Mouse (Mus musculus): Measurements from ENCODE around the gene Cdh22.

Gene Cdh22

DNA sequence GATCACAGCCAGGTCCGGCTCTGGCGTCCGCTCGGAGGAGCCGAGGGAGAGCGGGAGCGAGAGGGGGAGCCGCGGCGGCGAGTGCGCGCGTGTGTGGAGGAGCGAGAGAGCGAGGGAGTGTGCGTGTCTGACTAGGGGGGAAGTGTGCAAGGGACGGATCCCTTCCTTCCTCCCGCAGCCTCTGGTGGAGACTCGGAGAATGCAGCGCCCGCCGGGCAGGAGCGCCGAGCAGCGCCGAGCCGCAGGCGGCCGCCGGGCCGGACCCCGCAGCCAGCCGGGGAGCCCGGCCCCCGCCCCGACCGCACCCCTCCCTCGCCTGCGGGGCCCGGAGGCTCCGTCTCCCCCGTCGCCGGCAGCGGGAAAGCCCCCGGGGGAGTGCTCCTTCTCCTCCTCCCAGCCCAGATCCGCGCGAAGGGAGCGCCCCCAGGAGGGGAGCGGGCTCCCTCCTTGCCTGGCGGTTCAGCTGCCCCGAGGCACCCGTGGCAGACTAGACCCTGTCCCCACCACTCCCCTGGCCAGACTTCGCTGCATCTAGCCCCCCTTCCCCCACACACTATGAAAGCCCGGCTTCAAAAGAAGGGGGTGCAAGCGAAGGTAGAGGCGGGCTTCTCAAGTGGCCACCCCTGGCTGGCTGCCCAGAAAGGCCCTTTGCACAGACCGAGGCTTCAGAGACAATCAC, at the start of gene Cdh22:
TSS of gene Cdh22 (minus strand) at position 241 of the 679 bp plus-strand sequence.
- no peak for DNase-seq (ENCODE audit: low read depth)

DNA sequence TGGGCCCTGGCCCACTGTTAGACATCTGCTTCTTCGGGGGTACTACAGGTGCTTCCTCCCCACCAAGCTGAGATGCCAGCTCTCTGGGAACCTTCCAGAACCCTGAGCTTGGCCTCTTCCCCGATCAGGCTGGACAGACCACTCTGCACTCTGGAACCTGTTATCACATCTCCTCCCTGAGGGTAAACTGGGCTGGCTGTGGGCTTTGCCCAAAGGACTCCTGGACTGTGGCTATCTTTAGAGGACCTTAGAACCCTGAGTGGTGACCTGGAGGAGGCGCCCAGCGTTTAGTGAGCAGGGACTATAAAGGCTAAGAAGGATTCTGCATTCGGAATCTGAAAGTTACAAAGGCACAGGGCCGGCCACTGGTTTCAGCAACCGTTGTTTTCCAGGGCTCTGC, 49.7 kb upstream of the Cdh22 start:
- no peak for DNase-seq (ENCODE audit: low read depth)

DNA sequence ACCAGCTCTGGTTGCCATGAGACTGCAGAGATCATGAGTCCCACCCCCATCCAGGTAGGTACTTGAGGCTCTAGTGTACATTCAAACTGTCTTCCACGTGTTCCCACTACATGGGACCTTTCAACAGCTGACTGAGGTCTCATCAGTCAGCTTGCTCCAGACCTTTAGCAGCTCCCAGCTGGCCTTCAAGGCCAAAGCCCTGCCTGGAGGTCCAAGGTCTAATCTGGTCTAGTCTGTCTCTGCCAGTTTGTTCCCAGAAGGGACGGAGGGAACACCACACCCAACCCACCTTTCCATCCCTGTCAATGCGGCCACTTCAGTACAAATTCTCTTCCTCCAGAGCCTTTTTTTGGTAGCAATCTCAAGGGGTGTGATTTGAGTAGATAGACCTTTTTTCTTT, 49.0 kb upstream of the Cdh22 start:
- no peak for DNase-seq (ENCODE audit: low read depth)

DNA sequence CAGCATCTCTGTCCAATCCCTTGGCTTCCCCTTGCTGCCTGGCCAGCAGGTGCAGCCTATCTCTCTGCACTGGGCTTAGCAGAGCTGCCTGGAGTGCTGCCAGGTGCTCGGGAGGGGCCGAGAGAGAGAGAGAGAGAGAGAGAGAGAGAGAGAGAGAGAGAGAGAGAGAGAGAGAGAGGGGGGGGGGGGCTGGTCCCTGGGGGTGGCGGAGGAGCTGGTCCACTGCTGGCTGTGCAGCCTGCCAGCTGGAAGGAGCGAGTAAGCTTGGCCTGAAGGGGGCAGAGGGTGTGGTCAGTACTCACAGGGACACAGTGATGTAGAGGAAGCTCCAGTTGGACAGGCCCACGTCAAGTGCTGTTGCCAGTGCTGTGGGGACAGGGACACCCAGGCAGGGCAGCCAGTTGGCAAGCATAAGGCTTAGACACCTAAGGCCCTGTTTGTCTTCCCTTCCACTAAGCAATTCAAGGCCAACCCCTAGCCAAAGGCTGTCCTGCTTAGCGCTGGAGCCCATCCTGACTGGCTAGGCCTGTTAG, 47.2 kb upstream of the Cdh22 start:
- DNase-seq (ENCODE audit: low read depth): no peak

DNA sequence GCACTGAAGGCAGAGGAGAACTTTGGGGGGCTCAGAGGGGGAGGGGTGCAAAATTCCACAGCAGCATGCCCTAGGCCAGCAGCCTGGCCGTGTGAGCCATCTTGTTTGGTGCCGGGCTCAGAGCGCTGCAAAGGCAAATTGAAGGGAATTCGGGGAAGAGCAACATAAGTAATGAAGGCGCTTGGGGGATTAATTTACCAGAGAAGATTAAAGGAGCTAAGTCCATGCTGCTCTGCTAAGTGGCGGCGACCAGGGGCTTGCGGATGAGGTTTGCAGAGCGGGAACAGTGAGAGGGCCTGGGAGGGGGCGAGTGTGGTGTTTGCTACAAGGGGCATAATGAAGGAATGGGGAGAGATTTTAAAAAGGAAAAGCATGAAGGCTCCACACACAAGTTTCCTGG, 44.7 kb upstream of the Cdh22 start:
- DNase-seq (ENCODE audit: low read depth): no peak

DNA sequence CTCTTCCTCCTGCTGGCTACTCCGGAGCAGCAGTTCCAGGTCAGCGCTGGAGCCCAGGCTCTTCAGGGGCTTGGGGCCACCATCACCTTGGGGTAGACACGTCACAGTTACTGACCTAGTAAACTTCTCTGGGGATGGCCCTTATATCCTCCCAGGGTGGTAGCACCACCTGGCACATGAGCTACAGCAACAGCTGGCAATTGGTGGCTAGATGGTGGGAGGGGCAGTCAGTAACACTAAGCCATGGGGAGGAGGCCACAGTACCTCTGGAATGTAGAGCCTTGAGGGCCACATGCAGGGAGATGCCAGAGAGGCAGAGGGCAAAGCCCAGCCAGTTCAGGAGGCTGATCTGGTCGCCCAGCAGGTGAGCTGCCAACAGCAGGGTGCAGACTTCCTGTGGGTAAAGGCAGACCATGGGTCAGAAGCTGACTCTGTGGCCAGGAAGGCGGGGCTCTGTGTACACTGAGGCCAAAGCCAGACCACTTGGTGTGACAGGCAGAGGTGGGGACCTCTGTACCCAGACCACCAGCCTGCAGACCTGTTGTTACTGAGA, 42.6 kb upstream of the Cdh22 start:
- no peak for DNase-seq (ENCODE audit: low read depth)

DNA sequence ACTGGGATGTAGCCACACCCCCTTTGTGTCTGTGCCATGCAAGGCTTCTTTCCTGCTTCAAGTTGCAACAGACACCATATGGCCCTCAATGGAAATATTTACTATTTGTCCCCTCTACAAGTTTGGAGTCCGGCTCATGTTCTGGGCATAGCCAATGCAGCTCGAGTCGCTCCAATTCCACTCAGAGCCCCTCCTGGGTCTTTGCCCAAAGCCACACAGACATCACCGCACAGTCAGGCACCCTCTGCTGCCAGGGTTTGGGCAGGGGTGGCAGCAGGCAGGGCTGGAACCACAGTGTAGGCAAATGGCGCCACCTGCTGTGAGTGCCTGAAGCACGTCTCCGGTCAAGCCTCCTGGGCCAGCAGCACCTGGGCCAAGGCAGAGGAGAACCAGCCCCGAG, 41.2 kb upstream of the Cdh22 start:
- DNase-seq (ENCODE audit: low read depth): peak; percentile 51

DNA sequence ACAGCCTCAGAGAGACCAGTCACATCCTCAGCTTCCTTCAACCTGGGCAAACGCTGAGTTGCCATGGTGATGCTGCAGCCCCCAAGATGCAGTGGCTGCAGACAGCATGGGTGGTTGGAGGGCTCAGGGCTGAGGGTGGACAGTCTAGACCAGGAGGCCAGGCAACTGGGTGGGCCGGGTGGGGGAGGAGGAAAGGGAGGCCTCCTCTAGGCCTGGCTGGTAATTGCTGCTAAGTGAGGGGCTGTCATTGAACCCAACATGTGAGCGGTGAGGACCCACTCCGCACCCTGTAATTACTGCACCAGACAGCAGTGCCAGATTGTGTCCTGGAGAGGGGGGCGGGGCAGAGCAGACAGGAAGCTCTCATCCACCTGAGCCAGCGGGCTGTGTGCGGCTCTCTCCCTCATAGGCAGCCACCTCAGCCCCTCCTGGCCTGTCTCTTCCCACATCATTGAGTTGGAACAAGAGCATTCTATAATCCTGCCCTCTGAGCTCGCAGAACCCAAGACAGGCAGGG, 40.5 kb upstream of the Cdh22 start:
- DNase-seq (ENCODE audit: low read depth): no peak

DNA sequence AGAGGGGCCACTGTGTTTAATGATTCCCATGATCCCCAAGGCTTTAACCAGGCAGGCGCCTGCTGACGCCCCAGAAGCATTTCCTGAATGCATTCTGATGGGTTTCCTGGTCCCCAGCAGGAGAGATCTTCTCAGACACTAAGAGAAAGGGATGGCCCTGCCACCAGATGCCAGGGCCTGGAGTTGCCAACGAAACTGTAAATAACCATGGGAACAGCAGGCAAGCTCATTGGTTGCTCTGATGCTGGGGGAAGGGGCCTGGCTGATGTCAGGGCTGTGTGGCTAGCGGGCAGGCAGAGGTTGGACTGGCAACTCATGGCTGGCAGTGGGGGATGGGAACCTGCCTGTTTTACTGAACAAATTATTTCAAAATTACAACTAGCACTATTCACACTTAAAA, 38.9 kb upstream of the Cdh22 start:
- DNase-seq (ENCODE audit: low read depth): no peak

DNA sequence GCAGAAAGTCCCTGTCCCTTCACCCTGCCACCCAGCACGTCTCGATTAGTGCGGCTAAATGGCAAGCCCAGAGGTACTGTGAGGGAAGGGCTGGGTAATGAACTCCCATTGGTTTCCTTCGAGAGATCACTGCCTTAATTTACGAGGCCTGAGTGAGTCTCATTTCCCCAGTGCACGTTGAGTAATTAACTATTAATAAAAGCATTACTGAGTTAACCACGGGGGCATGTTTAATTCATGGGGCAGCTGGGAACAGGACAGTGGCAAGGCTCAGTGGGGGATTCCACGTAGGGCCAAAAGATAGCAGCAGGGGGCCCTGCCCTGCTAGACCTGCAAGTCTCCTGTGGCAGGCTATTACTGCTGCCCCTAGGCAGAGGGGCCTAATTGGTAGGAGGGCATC, 36.7 kb upstream of the Cdh22 start:
- DNase-seq (ENCODE audit: low read depth): no peak

DNA sequence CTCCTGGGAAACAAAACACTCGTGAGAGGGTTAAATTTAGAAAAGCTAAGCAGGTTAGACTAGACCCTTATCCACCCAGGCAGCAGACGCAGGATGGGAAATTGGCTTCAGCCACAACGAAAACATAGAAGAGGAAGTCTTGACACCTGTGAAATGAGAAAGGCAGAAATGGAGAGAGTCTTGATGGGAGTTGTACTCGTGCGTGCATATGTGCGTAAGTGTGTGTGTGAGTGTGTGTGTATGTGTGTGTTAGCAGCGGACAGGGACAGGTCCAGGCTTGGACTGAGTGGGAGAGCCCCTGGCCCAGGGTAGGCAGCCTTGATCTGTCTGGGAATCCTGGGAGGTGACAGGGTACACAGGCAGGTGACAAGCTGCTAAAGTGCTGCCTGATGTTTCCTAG, 36.2 kb upstream of the Cdh22 start:
- no peak for DNase-seq (ENCODE audit: low read depth)

DNA sequence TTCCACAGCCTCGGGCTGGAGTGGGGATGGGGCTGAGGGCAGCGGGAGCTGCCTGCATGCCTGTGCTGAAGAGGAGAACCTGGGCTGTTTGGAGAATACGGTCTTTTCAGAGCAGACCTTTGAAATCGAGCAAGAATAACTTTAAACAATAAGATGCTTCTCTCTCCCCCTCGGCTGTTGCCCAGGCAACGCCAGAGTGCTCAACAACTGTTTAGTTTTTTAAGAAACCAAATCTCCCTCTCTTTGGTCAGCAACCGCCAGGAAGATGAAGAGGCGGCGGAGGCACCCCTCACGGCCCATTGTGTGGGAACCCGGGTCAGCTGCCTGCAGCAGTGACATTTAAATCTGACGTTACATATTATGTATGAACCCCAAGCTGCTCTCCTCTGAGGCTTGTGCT, 32.1 kb upstream of the Cdh22 start:
- DNase-seq (ENCODE audit: low read depth): no peak

DNA sequence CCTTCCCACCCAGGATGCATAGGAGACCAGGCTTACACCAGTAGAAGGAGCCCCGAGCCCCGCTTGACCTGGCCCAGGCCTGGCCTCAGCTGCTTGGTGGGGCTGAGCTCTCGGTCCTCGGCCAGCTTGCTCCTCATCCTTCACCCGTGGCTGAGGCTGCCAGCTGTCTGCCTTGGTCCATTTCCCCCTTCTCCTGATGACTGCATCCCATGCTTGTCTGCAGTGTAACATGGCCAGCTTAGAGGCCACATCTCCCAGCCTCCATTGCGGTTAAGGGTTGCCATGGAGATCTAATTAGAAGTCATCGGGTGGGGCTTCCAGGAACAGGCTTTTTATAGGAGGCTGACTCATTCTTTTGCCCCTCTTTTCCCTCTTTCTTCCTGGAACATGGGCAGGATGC, 29.2 kb upstream of the Cdh22 start:
- no peak for DNase-seq (ENCODE audit: low read depth)

DNA sequence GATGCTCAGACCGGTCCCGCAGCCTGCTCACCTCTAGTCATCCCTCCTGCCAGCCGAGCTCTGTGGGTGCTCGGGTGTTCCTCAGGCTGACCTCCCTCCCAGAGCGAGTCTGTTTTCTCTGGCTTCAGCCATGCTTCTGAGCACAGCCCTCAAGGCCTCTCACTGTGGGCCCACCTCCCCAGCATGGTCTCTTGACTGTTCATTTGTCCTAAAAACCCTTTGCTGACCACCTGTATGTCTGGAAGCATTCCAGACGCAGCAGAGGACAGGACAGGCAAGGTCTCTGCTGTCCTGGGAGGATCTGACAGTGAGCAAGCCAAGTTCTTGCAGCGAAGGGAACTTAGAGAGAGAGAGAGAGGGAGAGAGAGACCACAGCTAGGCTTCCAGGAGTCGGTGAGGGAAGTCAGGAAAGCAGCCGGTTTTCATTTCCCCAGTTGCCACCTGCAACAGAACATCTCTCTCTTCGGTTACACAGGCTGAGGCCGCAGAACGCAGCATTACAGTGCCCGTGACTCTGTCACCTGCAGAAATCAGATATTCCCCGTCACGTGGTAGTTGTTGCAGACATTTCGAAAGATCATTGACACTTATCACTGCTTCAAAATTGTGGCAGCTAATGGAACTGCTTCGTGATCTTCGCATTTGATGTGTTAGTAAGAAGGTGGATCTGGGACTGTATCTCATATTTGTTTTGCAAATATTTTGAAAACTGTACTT, 27.8 kb upstream of the Cdh22 start:
- DNase-seq (ENCODE audit: low read depth): no peak

DNA sequence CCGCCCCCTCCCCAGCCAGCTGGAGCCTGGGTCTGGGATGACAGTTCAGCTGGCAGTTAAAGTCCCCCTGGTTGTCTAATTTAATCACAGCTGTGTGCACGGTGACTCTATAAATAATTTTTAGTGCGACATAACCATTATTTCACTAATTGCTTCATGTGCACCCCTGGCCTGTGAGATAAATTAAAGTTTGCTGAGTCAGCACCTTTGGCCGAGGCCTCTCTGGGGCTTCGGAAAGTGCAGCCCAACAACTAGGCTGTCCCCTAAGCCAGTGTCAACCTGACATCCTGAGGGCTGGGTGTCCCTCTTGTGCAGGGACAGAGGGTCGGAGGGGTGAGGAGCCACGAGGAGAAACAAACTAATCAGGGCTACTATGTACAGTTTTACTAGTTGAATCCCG, 25.2 kb upstream of the Cdh22 start:
- DNase-seq (ENCODE audit: low read depth): no peak

DNA sequence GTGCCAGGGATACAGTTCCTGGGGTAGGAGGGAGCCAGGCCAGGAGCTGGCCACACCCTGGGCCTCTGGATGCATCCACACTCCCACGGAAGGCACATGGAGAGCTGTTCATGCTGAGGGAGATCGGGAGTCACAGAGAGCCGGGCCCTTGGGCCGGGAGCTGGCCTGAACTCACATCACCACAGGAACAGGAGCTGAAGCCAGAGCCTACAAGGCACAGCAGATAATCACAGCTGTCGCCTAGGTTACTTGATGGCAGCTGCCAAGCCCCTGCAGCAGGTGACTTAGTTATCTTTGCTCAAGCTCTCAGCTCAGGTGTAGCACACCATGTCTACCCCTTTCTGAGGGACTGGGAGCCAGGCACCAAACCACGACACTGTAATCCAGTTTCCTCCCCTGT, 23.7 kb upstream of the Cdh22 start:
- no peak for DNase-seq (ENCODE audit: low read depth)

DNA sequence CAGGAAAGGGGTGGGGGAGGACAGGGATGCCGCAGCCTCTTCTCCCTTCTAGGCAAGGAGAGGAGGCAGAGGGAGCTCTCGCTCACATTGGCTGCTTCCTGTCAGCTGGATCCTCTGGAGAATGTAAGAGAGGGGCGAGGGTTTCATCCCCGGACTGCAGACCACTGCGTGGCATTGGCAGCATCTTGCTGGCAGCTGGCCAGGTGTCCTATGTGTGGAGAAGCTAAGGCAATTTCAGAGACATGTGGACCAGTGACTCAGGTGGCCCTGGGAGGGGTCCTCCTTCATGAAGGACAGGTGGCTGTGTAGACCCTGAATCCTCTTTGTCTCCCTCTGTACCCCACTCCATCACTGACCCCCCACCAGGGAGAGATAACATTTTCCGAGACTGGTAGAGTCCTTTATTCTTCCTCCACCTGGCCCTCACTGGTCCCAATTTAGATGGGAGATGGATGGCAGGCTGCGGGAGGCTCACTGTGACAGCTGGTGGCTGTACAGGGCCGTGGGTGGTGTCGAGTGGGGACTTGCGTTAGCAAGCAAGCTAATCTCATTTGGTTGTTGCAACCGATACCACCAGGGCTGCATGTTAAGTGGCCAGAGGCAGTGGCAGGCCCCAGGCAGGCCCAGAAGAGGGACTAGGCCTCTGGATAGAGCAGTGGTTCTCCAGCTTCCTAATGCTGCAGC, 22.6 kb upstream of the Cdh22 start:
- no peak for DNase-seq (ENCODE audit: low read depth)

DNA sequence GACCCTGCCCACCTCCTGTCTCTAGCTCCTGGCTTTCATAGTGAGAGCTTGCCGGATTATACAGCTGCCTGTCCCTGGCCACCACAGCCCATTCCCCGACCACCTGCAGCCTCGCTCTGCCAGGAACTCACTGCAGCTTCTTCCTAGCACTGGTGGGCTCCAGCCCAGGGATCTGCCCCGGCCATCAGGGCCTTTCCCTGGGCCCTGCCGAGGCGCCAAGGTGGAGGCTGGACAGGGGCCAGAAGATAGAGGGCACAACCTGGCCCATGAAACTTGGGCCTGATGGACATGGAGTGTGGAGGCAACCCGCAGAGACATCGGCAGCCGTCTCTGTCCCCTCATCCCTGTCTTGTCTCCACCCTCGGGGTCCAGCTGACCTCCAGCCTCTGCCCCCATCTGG, 21.6 kb upstream of the Cdh22 start:
- DNase-seq (ENCODE audit: low read depth): no peak

DNA sequence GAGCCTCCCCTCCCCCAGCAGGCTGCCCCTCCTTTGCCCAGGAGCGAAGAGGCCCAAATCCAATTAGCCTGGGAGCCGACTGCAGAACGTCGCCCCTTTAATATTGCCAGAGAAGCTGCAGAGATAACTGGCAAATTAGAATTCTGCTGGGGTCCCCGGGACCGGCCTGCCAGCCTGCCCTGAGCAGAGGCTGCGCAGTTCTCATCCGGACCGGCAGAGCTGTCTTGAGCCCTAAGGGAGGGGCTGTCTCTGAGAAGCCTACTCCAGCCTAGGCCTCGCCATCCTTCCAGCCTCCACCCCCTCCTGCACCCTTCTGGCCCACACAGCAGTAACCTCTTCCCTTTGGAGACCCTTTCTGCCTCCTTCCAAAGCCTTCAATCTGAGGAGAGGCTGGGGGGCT, 19.2 kb upstream of the Cdh22 start:
- DNase-seq (ENCODE audit: low read depth): no peak

DNA sequence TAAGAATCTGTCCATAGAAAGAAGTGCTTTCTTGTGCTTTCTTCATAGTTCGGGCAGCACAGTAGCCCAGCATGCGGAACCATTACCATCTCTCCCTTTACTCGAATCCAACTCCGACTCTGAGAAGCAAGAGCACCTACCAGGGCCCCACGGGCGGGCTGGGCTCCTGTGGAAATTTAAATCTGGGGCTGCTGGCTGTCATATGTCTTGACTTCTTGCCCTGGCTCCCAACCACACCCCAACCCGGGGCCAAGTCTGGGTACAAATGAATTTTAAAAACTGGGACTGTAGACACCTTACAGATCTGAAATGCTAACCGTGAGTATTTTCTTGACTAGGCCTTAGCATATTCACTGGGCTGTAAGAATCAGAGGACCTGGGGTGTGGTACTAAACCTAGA, 18.6 kb upstream of the Cdh22 start:
- DNase-seq (ENCODE audit: low read depth): no peak

DNA sequence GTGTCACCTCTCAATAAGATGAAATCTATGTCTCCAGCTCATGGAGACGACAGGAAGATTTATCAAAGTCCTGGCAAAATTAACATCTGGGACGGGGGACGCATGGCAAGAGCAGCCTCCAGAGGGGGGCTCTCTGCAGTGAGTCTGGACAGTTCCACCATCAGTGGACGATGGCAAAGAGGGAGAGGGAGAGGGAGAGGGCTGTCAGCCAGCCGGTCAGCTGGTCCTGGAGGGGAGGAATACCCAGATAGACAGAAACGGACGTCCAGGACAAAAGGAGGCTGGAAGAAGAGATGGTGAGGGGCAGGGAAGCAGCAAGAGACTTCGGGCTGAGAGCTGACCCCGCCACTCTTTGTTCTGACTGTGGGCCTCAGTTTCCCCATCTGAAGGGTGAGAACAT, 18.1 kb upstream of the Cdh22 start:
- DNase-seq (ENCODE audit: low read depth): no peak

DNA sequence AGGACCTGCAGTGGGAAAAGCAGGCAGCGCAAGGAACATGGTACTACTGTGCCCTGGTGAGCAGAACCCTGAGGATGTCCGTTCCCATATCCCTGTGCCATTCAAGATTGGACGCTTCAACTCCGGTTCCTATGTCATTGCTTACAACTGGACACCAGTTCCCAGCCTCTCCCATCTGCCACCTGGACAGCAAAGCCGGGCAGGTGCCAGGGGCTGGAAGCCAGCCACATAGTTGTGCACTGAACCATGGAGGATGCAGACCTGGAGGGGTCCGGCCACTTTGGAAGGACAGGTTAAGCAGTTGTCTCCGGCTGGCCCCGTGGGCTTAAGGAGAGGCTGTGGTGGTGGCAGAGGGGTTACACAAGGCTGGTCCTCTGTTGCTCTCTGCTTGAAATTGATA, 17.7 kb upstream of the Cdh22 start:
- DNase-seq (ENCODE audit: low read depth): no peak

DNA sequence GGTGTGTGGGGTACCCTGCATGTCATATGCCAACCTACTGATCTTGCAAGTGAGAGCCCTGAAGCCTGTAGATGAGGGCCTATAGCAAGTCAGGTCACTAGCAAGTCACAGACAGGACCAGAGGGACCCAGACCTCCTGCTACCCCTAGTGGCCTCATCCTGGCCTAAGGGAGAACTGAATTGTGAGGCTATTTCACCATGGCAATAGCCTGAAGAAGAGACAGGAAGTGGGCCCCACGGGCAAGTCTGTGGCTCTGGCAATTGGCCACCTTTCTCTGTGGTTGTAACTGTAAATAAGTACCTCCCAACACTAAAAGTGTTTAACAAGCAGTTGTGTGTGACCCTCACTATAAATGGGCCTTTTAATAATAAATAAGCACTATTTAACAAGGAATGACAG, 16.2 kb upstream of the Cdh22 start:
- DNase-seq (ENCODE audit: low read depth): no peak

Data from naive thymus-derived CD4-positive, alpha-beta T cell, adult 2 months (primary cell).